Mouse (Mus musculus) testis, adult 2 months (tissue): Measurements from ENCODE around the gene Asic2. TPM values are rescaled to one million over a fixed set of nuclear protein-coding genes. Genes with fewer than 3 reads are reported as not detected.

Experiments used
- H3K27ac ChIP-seq: fragments of 200-500 bp; 2 replicates; pipeline ENCODE4 v1.5.1; 2012; ENCODE audit warnings: low read depth, low read length; ENCODE audit not compliant: control insufficient read depth, insufficient read depth
- H3K27me3 ChIP-seq: fragments of 200-500 bp; 2 replicates; pipeline ENCODE4 v1.6.1; 2012; ENCODE audit warnings: mild to moderate bottlenecking, low read length, moderate library complexity; ENCODE audit not compliant: control insufficient read depth, insufficient read depth
- H3K36me3 ChIP-seq: fragments of 200-500 bp; 2 replicates; pipeline ENCODE4 v1.6.1; 2012; ENCODE audit warnings: mild to moderate bottlenecking, low read length; ENCODE audit not compliant: control insufficient read depth, insufficient read depth
- H3K4me1 ChIP-seq: fragments of 200-500 bp; 2 replicates; pipeline ENCODE4 v1.6.1; 2012; ENCODE audit warnings: low read length; ENCODE audit not compliant: control insufficient read depth, insufficient read depth
- H3K4me3 ChIP-seq: fragments of 200-500 bp; 2 replicates; pipeline ENCODE4 v1.5.1; 2012; ENCODE audit warnings: low read depth, mild to moderate bottlenecking, low read length, moderate library complexity, mixed read lengths; ENCODE audit not compliant: control insufficient read depth
- CTCF ChIP-seq: fragments of 200-500 bp; IDR thresholded peaks from 2 replicates; pipeline ENCODE4 v1.5.1; 2012; ENCODE audit warnings: low read depth, mild to moderate bottlenecking, inconsistent platforms, low read length, moderate library complexity; ENCODE audit not compliant: control insufficient read depth, insufficient read depth, insufficient replicate concordance
- POLR2A ChIP-seq: fragments of 200-500 bp; IDR thresholded peaks from 2 replicates; pipeline ENCODE4 v1.6.1; 2012; ENCODE audit warnings: low read depth, mild to moderate bottlenecking, inconsistent platforms, low read length, moderate library complexity; ENCODE audit not compliant: control insufficient read depth
- polyA plus RNA-seq: library from polyadenylated mRNA; depleted of rRNA; stranded (reverse); fragments of >200 nt; gene quantifications from 2 replicates; pipeline ENCODE4 v1.2.3, GENCODE M21; 2012

Gene Asic2
- polyA plus RNA-seq, 1 experiment = 0.41 TPM

DNA sequence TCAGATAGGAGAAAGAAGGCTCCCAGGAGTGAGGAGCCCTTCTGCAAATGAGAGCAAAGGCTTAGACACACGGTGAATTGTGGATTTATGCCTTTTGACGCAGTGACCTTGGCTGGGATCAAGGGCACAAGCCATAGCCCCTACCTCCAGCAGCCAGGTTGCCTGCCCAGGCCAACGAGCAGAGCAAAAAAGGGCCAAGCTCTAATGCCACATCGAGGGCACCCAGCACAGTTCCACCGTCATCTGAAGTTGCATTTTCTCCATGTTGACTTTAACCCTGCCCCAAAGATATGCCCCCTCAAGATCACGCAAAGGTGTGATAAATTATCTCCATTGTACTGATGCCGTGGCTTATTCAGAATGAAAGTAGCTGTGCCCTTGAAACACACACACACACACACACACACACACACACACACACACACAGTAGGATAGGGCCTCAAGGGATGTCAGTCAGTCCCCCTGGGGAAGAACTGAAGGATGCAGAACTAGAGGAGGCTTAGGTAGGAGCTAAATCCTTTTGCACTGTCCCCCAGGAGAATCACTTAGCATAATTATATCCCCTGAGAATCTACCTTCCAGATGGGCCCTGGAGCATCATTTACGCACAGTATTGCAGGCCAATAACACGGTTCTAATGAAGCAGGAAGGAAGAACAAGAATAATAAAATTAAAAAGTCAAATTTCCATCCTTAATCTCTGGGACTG, 96.6 kb downstream of the Asic2 start:
- no peaks in the 10 kb centered on the region for H3K36me3 ChIP-seq
- H3K4me3 ChIP-seq = no peak overlapping the region
- H3K27me3 ChIP-seq = no peaks in the 10 kb centered on the region
- no peaks in the 10 kb centered on the region for H3K4me1 ChIP-seq
- no peak for TF ChIP-seq POLR2A
- no peak for TF ChIP-seq CTCF
- H3K27ac ChIP-seq = no peak overlapping the region

DNA sequence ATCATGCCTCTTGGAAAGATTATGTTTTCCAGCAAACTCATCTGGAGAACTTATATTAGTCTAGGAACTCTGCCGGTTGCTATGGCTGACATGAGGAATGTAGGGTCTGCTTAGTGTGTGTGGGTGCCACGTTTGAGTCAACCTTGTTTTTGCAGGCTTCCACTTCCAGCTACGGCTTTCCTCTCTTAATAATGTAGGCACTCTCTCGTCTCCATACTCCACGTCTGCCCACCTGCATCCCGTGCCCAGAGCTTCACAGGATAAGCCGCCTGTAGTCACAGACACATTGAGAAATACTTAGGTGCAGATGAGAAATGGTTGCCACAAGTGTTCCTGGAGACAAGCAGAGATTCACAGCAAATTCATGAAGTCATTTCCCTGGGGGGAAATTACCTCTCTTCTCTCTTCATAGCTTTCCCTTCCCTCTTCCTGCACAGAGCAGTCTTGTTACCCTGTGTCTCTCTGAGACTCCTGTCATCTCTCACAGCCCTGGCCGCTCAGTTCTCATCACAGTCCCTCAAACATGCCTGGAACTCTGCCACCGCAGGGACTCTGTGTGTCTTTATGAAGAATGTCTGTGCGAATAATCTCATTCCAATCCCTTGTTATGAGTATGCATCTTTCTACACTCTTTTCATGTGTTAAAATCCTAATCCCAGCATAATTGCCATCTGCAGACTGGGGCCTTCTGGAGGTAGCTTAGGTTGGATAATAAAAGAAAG, 102.4 kb downstream of the Asic2 start:
- no peaks in the 10 kb centered on the region for H3K4me1 ChIP-seq
- H3K27ac ChIP-seq = no peak overlapping the region
- no peak for TF ChIP-seq POLR2A
- TF ChIP-seq CTCF = no peak
- H3K27me3 ChIP-seq = no peaks in the 10 kb centered on the region
- no peak overlapping the region for H3K4me3 ChIP-seq
- H3K36me3 ChIP-seq = no peaks in the 10 kb centered on the region

DNA sequence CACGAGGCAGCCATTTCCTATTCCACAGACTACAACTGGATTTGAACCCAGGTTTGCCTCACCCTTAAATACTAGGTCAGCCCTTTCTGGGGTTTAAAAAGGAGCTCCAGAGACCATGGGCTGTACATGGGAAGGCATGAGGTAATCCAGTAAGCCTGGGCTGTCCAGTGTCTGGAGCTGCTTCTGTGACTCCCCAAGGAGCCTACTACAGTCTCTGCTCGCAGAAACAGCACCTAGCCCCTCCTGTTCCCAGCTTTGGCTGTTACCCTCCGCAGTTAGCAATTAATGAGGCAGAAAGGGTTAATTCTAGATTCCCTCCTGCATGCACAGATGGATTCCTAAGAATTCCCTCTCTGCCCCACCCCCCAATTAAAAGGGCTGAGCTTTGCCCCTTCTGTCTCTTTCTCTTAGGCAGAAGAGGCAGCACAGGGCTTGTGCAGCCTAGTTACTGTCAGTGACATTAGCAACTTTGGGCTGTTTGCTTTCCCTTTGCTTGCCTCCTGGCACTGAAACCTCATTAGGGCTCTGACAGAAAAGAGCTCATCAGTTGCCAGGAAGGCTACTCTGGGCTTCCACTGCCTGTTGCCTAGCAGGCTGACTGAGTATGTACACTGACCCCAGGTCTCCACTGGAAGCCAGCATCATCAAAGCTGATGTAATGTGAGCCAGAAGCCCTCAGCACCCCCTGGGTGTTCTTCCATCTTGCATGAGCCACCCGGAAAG, 107.8 kb downstream of the Asic2 start, which contains the start of gene 5530401A14Rik:
TSS of gene 5530401A14Rik (plus strand) at position 424 of the 723 bp plus-strand sequence.
- Histone ChIP-seq H3K36me3 (no peaks in the 10 kb centered on the region), H3K27me3 (no peaks in the 10 kb centered on the region), H3K27ac (no peak within 1 kb of the TSS), H3K4me3 (no peak within 1 kb of the TSS), H3K4me1 (no peaks in the 10 kb centered on the region)
- TF ChIP-seq CTCF (no peak), POLR2A (no peak)

DNA sequence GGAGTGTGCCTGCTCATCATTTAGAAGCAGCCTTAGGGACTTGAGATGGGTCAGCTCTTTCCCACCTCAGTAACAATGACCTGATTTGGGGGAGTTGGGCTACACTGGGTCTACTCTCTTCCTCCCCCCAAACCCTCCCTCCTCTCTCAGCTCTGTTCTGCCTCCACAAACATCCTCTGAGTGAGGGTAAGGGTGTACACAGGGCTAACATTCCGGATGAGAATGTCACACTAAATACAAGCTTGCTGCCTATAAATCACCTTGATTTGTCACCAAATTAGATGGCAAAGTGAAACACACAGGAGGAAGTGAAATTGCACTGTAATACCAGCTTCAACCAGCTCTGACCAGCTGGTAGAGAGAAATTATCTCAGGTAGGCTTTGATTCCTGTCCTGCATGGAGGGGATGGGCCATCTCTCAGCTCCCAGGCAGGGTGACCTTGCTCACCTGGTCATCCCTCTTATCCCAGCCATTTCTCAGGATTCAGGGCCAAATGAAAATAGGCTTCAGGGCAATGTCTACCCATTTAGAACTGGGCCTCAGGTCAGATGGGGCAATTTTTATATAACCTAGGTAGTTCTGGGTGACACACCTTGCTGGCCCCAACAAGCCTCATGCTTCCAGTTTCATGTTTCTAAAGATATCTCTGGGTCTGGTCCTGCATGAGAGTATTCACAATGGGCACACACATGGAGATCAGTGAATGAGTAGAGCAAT, 120.3 kb downstream of the Asic2 start:
- H3K27me3 ChIP-seq = no peaks in the 10 kb centered on the region
- H3K27ac ChIP-seq = no peak overlapping the region
- no peaks in the 10 kb centered on the region for H3K4me1 ChIP-seq
- H3K4me3 ChIP-seq = no peak overlapping the region
- TF ChIP-seq CTCF (no peak), POLR2A (no peak)
- H3K36me3 ChIP-seq = no peaks in the 10 kb centered on the region

DNA sequence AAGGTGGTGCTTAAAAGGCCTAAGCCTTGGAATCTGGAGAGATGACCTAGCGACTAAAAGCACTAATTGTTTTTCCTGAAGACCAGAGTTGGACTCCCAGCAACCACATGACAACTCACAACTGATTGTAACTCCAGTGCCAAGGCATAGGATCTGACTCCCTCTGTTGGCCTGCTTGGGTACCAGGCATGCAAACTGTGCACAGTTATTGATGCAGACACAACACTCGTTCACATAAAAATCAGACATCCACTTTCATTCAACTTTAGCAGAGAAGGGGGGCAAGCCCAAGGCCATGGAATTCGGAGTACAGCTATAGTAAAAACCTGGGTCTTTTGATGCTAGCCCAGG, 122.6 kb downstream of the Asic2 start:
- Histone ChIP-seq H3K4me1 (no peaks in the 10 kb centered on the region), H3K36me3 (no peaks in the 10 kb centered on the region), H3K4me3 (no peak overlapping the region), H3K27ac (no peak overlapping the region), H3K27me3 (no peaks in the 10 kb centered on the region)
- TF ChIP-seq CTCF = no peak
- TF ChIP-seq POLR2A = no peak

DNA sequence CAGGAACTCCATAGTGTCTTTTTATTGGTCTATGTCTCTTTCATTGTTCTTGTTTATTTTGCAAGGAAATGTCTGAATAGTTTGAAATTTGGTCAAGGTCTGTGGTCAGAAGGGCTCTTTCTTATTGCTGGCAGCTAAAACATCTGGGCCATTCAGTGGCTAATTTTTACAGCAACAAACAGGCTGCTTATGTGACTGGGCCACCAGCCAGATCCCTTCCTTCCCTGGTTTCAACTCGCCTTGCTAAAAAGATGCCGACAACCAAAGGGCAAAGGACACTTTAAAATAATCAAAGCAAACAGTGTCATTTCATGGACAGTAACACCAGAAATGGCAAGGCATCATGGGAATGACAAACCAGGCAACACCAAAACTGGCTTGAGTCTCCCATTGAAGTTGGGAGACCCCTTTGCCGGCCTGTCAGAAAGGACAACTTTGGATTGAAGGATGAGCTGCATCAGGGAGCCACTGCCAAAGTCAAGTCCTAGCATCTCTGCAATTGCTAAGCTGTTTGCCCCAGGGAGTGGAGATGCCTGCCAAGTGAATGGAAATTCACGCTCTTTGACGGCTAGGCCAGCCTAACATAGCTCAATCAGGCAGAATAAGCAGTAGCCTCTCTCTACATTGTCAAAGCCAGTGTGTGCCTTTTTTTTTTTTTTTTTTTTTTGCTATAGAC, 123.1 kb downstream of the Asic2 start:
- H3K4me1 ChIP-seq = no peaks in the 10 kb centered on the region
- no peaks in the 10 kb centered on the region for H3K36me3 ChIP-seq
- no peak overlapping the region for H3K4me3 ChIP-seq
- no peaks in the 10 kb centered on the region for H3K27me3 ChIP-seq
- no peak for TF ChIP-seq CTCF
- no peak for TF ChIP-seq POLR2A
- H3K27ac ChIP-seq = no peak overlapping the region

DNA sequence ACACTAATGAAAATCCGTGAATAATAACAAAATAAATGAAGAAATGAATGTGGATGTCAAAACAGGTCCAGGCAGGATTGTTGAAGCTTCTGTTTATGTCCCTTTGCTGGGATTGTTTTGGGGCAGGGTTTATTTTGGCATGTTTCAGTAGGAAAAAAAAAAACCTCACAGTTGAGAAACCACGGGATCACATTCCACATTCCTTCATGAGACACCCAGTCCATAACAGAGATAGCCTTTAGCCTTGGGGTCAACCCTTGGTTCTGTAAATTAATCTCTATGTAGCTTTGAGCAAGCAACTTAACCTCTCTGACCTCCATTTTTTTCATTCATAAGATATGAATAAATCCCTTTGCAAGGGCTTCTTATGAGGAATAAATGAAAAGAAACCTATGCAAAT, 127.3 kb downstream of the Asic2 start:
- TF ChIP-seq POLR2A (no peak), CTCF (no peak)
- Histone ChIP-seq H3K27me3 (no peaks in the 10 kb centered on the region), H3K27ac (no peak overlapping the region), H3K4me3 (no peak overlapping the region), H3K4me1 (no peaks in the 10 kb centered on the region), H3K36me3 (no peaks in the 10 kb centered on the region)
